In the genomic region with DNA sequence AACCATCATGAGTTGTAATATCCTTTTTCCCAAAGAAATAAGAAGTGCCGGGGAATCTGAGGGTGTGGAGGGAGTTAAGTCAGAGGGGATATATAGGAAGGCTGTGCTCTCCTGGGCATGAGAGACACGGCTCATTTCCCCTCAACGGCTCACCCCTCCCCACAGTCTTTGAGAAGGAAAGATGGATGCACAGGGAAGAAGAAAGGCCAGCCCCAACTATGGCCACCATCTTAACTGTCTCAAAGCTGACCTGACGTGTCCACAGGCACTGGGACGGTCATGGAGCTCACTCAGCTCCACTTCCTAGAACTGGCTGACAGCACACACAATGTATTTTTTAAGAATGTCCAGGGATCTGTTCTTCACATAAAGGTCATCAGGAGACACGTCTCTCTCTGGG, we compare ENCODE assay signal across 35 mouse cellular contexts.
"Had no signal": no experiment of that assay in that cellular context is flagged by ENCODE, and none has a peak within 500 bp of the region (broad histone marks: within the 10 kb centered on the region; RNA-seq: fewer than 3 reads in every experiment).

No protein-coding gene starts in this region.

- H3K36me3 ChIP-seq: hindbrain, embryonic 12.5 days; hindbrain, embryonic 15.5 days; intestine, embryonic 15.5 days had no signal

- H3K27me3 ChIP-seq: heart, embryonic 12.5 days; heart, embryonic 13.5 days; heart, embryonic 15.5 days; hindbrain, embryonic 12.5 days; hindbrain, embryonic 13.5 days; hindbrain, embryonic 15.5 days; intestine, embryonic 15.5 days; kidney, embryonic 15.5 days had no signal

- H3K9ac ChIP-seq: heart, embryonic 12.5 days; heart, embryonic 13.5 days; heart, embryonic 15.5 days; hindbrain, embryonic 12.5 days; hindbrain, embryonic 13.5 days; hindbrain, embryonic 14.5 days; hindbrain, embryonic 15.5 days; intestine, embryonic 15.5 days; kidney, embryonic 15.5 days had no signal

- ATAC-seq: hindbrain, embryonic 16.5 days; hindbrain, postnatal 0 days; inflammation-experienced regulatory T-cells, adult 6 months; intestine, embryonic 15.5 days; intestine, embryonic 16.5 days; intestine, postnatal 0 days had no signal

- H3K4me1 ChIP-seq: hindbrain, embryonic 12.5 days; hindbrain, embryonic 15.5 days; intestine, embryonic 15.5 days had no signal

- H3K27ac ChIP-seq: heart, embryonic 10.5 days; heart, embryonic 13.5 days; heart, embryonic 15.5 days; hindbrain, embryonic 10.5 days; hindbrain, embryonic 12.5 days; hindbrain, embryonic 13.5 days; hindbrain, embryonic 14.5 days; hindbrain, embryonic 15.5 days; hindbrain, postnatal 0 days; intestine, embryonic 15.5 days; kidney, embryonic 15.5 days; kidney, postnatal 0 days; layer of hippocampus, adult 2 months had no signal

- H3K4me2 ChIP-seq: heart, embryonic 11.5 days; heart, embryonic 12.5 days; heart, embryonic 13.5 days; heart, embryonic 15.5 days; hindbrain, embryonic 12.5 days; hindbrain, embryonic 13.5 days; hindbrain, embryonic 14.5 days; hindbrain, embryonic 15.5 days; intestine, embryonic 15.5 days; kidney, embryonic 15.5 days had no signal

- H3K9me3 ChIP-seq: heart, embryonic 10.5 days; heart, embryonic 12.5 days; heart, embryonic 13.5 days; heart, embryonic 15.5 days; hindbrain, embryonic 10.5 days; hindbrain, embryonic 12.5 days; hindbrain, embryonic 13.5 days; hindbrain, embryonic 15.5 days; intestine, embryonic 15.5 days; kidney, embryonic 15.5 days had no signal

- DNase-seq: heart, postnatal 10 days; heart, postnatal 14 days; heart, postnatal 36 days; heart, postnatal 4 days; kidney, adult 11 months; kidney, adult 18-20 months; kidney, adult 2 months; kidney, adult 8-10 months; kidney, adult 9 months; kidney, postnatal 10 days; kidney, postnatal 14 days; kidney, postnatal 25 days; kidney, postnatal 36 days; kidney, postnatal 4 days; layer of hippocampus, adult 9-11 months; layer of hippocampus, postnatal 36 days had no signal

- H3K4me3 ChIP-seq: heart, embryonic 10.5 days; heart, embryonic 12.5 days; heart, embryonic 13.5 days; heart, embryonic 15.5 days; hindbrain, embryonic 10.5 days; hindbrain, embryonic 12.5 days; hindbrain, embryonic 13.5 days; hindbrain, embryonic 15.5 days; intestine, embryonic 15.5 days; kidney, embryonic 15.5 days; layer of hippocampus, adult 2 months had no signal
